Mouse (Mus musculus) ovary, postnatal 36 days (tissue): ENCODE data around the gene Piwil4.

Source experiments
- DNase-seq: peaks from one replicate; pipeline ENCODE4 v3.0.0; 2022; ENCODE audit warnings: low spot score, mixed read lengths

The Piwil4 gene

GRCm38 (mm10) chr9:14668382-14668781, 72.2 kb downstream of the Piwil4 start:
- DNase-seq: no peak

- DNase-seq: no peak
Measured at GRCm38 (mm10) chr9:14666071-14666470, 74.5 kb downstream of the Piwil4 start.

GRCm38 (mm10) chr9:14663591-14663990, 76.9 kb downstream of the Piwil4 start:
- no peak for DNase-seq

GRCm38 (mm10) chr9:14662876-14663275, 77.7 kb downstream of the Piwil4 start:
- no peak for DNase-seq

- no peak for DNase-seq
Measured at GRCm38 (mm10) chr9:14662138-14662537, 78.4 kb downstream of the Piwil4 start.

GRCm38 (mm10) chr9:14657926-14658325, 82.6 kb downstream of the Piwil4 start:
- no peak for DNase-seq

GRCm38 (mm10) chr9:14654010-14654409, 86.5 kb downstream of the Piwil4 start:
- no peak for DNase-seq

GRCm38 (mm10) chr9:14652761-14653160, 87.8 kb downstream of the Piwil4 start:
- DNase-seq: no peak

GRCm38 (mm10) chr9:14647849-14648248, 92.7 kb downstream of the Piwil4 start:
- DNase-seq: no peak

GRCm38 (mm10) chr9:14646641-14647040, 93.9 kb downstream of the Piwil4 start:
- no peak for DNase-seq
